Mouse (Mus musculus) midbrain, postnatal 0 days (tissue): Measurements from ENCODE around the gene Cntnap2. TPM values are rescaled to one million over a fixed set of nuclear protein-coding genes. Genes with fewer than 3 reads are reported as not detected.

ENCODE experiments used
- ATAC-seq: fragments of 200-750 bp; cut with Nextera tagmentation; 2 replicates; pipeline ENCODE4 v1.8.0; 2017; ENCODE audit warnings: moderate number of reproducible peaks, mild to moderate bottlenecking, moderate TSS enrichment, moderate library complexity; ENCODE audit not compliant: low FRiP score
- DNase-seq: peaks from one replicate; pipeline ENCODE4 v3.0.0-alpha.2; 2015; ENCODE audit warnings: low spot score
- H3K27ac ChIP-seq: fragments of 300-500 bp; sonication (generic); 2 replicates; pipeline ENCODE4 v1.5.1; 2014; ENCODE audit warnings: low read depth, mild to moderate bottlenecking, low read length, mixed read lengths
- H3K27me3 ChIP-seq: fragments of 300-500 bp; sonication (generic); 2 replicates; pipeline ENCODE4 v1.6.1; 2014; ENCODE audit warnings: low read length, control low read depth, mixed read lengths; ENCODE audit not compliant: insufficient read depth
- H3K36me3 ChIP-seq: fragments of 300-500 bp; sonication (generic); 2 replicates; pipeline ENCODE4 v1.6.1; 2014; ENCODE audit warnings: low read length, control low read depth, mixed read lengths; ENCODE audit not compliant: insufficient read depth
- H3K4me1 ChIP-seq: fragments of 300-500 bp; sonication (generic); 2 replicates; pipeline ENCODE4 v1.6.1; 2014; ENCODE audit warnings: mild to moderate bottlenecking, control low read depth, antibody characterized with exemption, low read length, mixed read lengths; ENCODE audit not compliant: insufficient read depth
- H3K4me2 ChIP-seq: fragments of 300-500 bp; sonication (generic); 2 replicates; pipeline ENCODE4 v1.6.1; 2014; ENCODE audit warnings: low read depth, mild to moderate bottlenecking, low read length, mixed read lengths; ENCODE audit not compliant: poor library complexity, severe bottlenecking
- H3K4me3 ChIP-seq: fragments of 300-500 bp; sonication (generic); 2 replicates; pipeline ENCODE4 v1.5.1; 2014; ENCODE audit warnings: low read depth, mild to moderate bottlenecking, low read length, moderate library complexity
- H3K9ac ChIP-seq: fragments of 300-500 bp; sonication (generic); replicated peaks from 2 replicates; pipeline ENCODE4 v1.6.1; 2014; ENCODE audit warnings: mild to moderate bottlenecking, low read length, moderate library complexity, mixed read lengths; ENCODE audit not compliant: poor library complexity, severe bottlenecking
- H3K9me3 ChIP-seq: fragments of 300-500 bp; sonication (generic); 2 replicates; pipeline ENCODE4 v1.6.1; 2016; ENCODE audit warnings: low read length, control low read depth
- CTCF ChIP-seq: IDR thresholded peaks from 2 replicates; pipeline ENCODE4 v1.5.1; 2016; ENCODE audit warnings: antibody characterized with exemption, mild to moderate bottlenecking
- WGBS: fragments of 180-500 bp; shearing (Covaris S2); extraction: QIAGEN DNeasy Blood & Tissue Kit; methylation state at CpG from one replicate; pipeline ENCODE4 v1.1.7; 2014; 5-methylcytosine and 5-hydroxymethylcytosine counted together
- polyA plus RNA-seq: library from polyadenylated mRNA; unstranded; fragments of >200 nt; fragmentation: Nextera tagmentation; extraction: Ambion mirVana; gene quantifications from 2 replicates; pipeline ENCODE4 v1.2.1, GENCODE M21; 2015
- total RNA-seq: library from RNA; depleted of rRNA; stranded (reverse); fragments of >200 nt; gene quantifications from 2 replicates; pipeline ENCODE4 v1.2.3, GENCODE M21; 2014

Cntnap2 gene
- total and polyA plus RNA-seq, 2 experiments from 2014 or later: 51.1 to 106 TPM

- DNase-seq: no peak
- no peak for TF ChIP-seq CTCF
- no peak for ATAC-seq
- no peak overlapping the region for H3K27ac ChIP-seq
- H3K4me1 ChIP-seq: no peaks in the 10 kb centered on the region
- 68% methylated on average over 5 of the region's 5 CpGs for WGBS
- no peak overlapping the region for H3K4me2 ChIP-seq
- H3K4me3 ChIP-seq: no peak overlapping the region
- no peaks in the 10 kb centered on the region for H3K9me3 ChIP-seq
- H3K9ac ChIP-seq: no peak overlapping the region
- H3K27me3 ChIP-seq: no peaks in the 10 kb centered on the region
- H3K36me3 ChIP-seq: no peaks in the 10 kb centered on the region
These were observed 2264.1 kb downstream of the Cntnap2 start for GRCm38 (mm10) chr6:47323169-47323835.

- no peak for TF ChIP-seq CTCF
- H3K9me3 ChIP-seq: no peaks in the 10 kb centered on the region
- no peak for ATAC-seq
- 86% methylated on average over 5 of the region's 5 CpGs for WGBS
- no peaks in the 10 kb centered on the region for H3K27me3 ChIP-seq
- no peaks in the 10 kb centered on the region for H3K4me1 ChIP-seq
- H3K36me3 ChIP-seq: no peaks in the 10 kb centered on the region
- no peak overlapping the region for H3K9ac ChIP-seq
- no peak overlapping the region for H3K4me2 ChIP-seq
- peak; percentile 45 for DNase-seq
- no peak overlapping the region for H3K27ac ChIP-seq
- H3K4me3 ChIP-seq: no peak overlapping the region
These were observed 2264.7 kb downstream of the Cntnap2 start for GRCm38 (mm10) chr6:47323886-47324285.

- H3K27ac ChIP-seq: no peak overlapping the region
- no peak overlapping the region for H3K9ac ChIP-seq
- no peaks in the 10 kb centered on the region for H3K4me1 ChIP-seq
- H3K36me3 ChIP-seq: no peaks in the 10 kb centered on the region
- no peak for TF ChIP-seq CTCF
- no peaks in the 10 kb centered on the region for H3K27me3 ChIP-seq
- H3K4me2 ChIP-seq: no peak overlapping the region
- DNase-seq (no peak), ATAC-seq (no peak)
- no peak overlapping the region for H3K4me3 ChIP-seq
- whole genome bisulfite sequencing: 77% methylated on average over 3 of the region's 3 CpGs
- no peaks in the 10 kb centered on the region for H3K9me3 ChIP-seq
These were observed 2269.1 kb downstream of the Cntnap2 start for GRCm38 (mm10) chr6:47328281-47328680.

- no peaks in the 10 kb centered on the region for H3K4me1 ChIP-seq
- no peaks in the 10 kb centered on the region for H3K9me3 ChIP-seq
- no peaks in the 10 kb centered on the region for H3K27me3 ChIP-seq
- WGBS: 64% methylated on average over 4 of the region's 4 CpGs
- H3K4me3 ChIP-seq: no peak overlapping the region
- H3K4me2 ChIP-seq: no peak overlapping the region
- TF ChIP-seq CTCF: no peak
- H3K9ac ChIP-seq: no peak overlapping the region
- ATAC-seq (no peak), DNase-seq (no peak)
- H3K27ac ChIP-seq: no peak overlapping the region
- H3K36me3 ChIP-seq: no peaks in the 10 kb centered on the region
These were observed 2270.1 kb downstream of the Cntnap2 start for GRCm38 (mm10) chr6:47329212-47329611.

- Histone ChIP-seq H3K36me3 (no peaks in the 10 kb centered on the region), H3K9me3 (no peaks in the 10 kb centered on the region), H3K4me2 (no peak overlapping the region), H3K27me3 (no peaks in the 10 kb centered on the region), H3K4me3 (no peak overlapping the region), H3K4me1 (no peaks in the 10 kb centered on the region), H3K9ac (no peak overlapping the region), H3K27ac (no peak overlapping the region)
- WGBS: 40% methylated on average over 4 of the region's 4 CpGs
- DNase-seq: no peak
- no peak for ATAC-seq
- 0 out of 2 replicates have a peak, but pooled peaks have one; percentile 11 for TF ChIP-seq CTCF
These were observed 2273.9 kb downstream of the Cntnap2 start for GRCm38 (mm10) chr6:47333016-47333415.

GRCm38 (mm10) chr6:47334377-47334776 lies 2275.2 kb downstream of the Cntnap2 start:
- no peaks in the 10 kb centered on the region for H3K9me3 ChIP-seq
- DNase-seq (no peak), ATAC-seq (no peak)
- H3K4me1 ChIP-seq: no peaks in the 10 kb centered on the region
- no peak overlapping the region for H3K4me2 ChIP-seq
- TF ChIP-seq CTCF: no peak
- no peaks in the 10 kb centered on the region for H3K27me3 ChIP-seq
- WGBS: 95% methylated on average over 2 of the region's 2 CpGs
- H3K9ac ChIP-seq: no peak overlapping the region
- H3K4me3 ChIP-seq: no peak overlapping the region
- H3K27ac ChIP-seq: no peak overlapping the region
- no peaks in the 10 kb centered on the region for H3K36me3 ChIP-seq
